Mouse (Mus musculus) heart, embryonic 15.5 days (tissue): Measurements from ENCODE around the gene Ppp2r3a. TPM values are rescaled to one million over a fixed set of nuclear protein-coding genes. Genes with fewer than 3 reads are reported as not detected.

Source experiments
- ATAC-seq: fragments of 200-750 bp; cut with Nextera tagmentation; replicated peaks from 2 replicates; pipeline ENCODE4 v1.8.0; 2017; ENCODE audit warnings: low read depth, moderate TSS enrichment; ENCODE audit not compliant: insufficient number of reproducible peaks, insufficient read depth, low FRiP score
- H3K27ac ChIP-seq: fragments of 300-500 bp; sonication (generic); 2 replicates; pipeline ENCODE4 v1.5.1; 2015; ENCODE audit warnings: mild to moderate bottlenecking, inconsistent platforms
- H3K27me3 ChIP-seq: fragments of 300-500 bp; sonication (generic); 2 replicates; pipeline ENCODE4 v1.6.1; 2015; ENCODE audit warnings: inconsistent platforms
- H3K36me3 ChIP-seq: fragments of 300-500 bp; sonication (generic); 2 replicates; pipeline ENCODE4 v1.6.1; 2015; ENCODE audit warnings: mild to moderate bottlenecking, inconsistent platforms
- H3K4me1 ChIP-seq: fragments of 300-500 bp; sonication (generic); replicated peaks from 2 replicates; pipeline ENCODE4 v1.6.1; 2015; ENCODE audit warnings: inconsistent platforms
- H3K4me2 ChIP-seq: fragments of 300-500 bp; sonication (generic); 2 replicates; pipeline ENCODE4 v1.6.1; 2015; ENCODE audit warnings: inconsistent platforms, mild to moderate bottlenecking, moderate library complexity
- H3K4me3 ChIP-seq: fragments of 300-500 bp; sonication (generic); 2 replicates; pipeline ENCODE4 v1.5.1; 2015; ENCODE audit warnings: mild to moderate bottlenecking, inconsistent platforms
- H3K9ac ChIP-seq: fragments of 300-500 bp; sonication (generic); 2 replicates; pipeline ENCODE4 v1.6.1; 2015; ENCODE audit warnings: mild to moderate bottlenecking, inconsistent platforms
- H3K9me3 ChIP-seq: fragments of 300-500 bp; sonication (generic); replicated peaks from 2 replicates; pipeline ENCODE4 v1.6.1; 2016; ENCODE audit warnings: inconsistent platforms
- WGBS: fragments of 180-500 bp; shearing (Covaris S2); methylation state at CpG from one replicate; pipeline ENCODE4 v1.1.7; 2015; ENCODE audit warnings: mixed read lengths; 5-methylcytosine and 5-hydroxymethylcytosine counted together
- polyA plus RNA-seq: library from polyadenylated mRNA; unstranded; fragments of >200 nt; fragmentation: Nextera tagmentation; extraction: Ambion mirVana; gene quantifications from 2 replicates; pipeline ENCODE4 v1.2.1, GENCODE M21; 2015

Ppp2r3a gene
- polyA plus RNA-seq, 1 experiment from 2014 or later = 84.7 TPM

DNA sequence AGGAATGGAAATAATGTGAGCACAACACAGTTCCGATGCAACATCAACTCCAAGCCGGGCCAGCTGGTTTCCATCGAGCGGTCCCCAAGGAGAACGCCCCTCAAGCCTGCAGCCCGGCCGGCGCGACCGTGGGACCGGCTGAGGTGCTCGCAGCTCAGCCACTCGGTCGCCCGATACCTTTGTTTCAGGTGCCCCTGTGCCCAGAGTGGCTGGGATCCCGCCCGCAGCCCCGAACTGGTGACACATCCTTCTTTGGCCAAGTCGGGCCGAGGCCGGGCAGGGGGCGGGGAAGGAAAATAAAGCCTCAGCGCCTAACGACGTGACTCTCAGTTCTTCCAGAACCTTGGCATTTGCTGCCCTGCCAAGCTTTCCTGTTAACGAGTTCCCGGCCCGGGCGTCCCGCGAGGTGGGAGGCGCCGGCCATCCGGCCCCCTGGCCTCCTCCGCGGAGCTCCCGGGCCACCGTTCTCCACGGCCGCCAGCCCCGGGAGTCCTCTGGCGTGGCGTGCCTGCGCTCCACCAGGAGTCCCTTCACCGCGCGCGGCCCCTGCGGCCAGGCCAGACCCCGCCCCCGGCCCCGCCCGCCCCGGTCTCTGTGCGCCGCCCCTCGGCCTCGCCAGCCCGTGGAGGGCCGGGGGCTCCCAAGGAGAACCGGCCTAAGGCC lies 483 bp downstream of the Ppp2r3a start:
- peak overlapping the region; percentile 99 for H3K27ac ChIP-seq
- H3K4me2 ChIP-seq = peak overlapping the region; percentile 72
- peak; percentile 96 for ATAC-seq
- H3K36me3 ChIP-seq = no peaks in the 10 kb centered on the region
- WGBS = under 1% methylated on average over 58 of the region's 61 CpGs
- H3K4me1 ChIP-seq = peaks cover 22% of the 10 kb centered on the region
- H3K9me3 ChIP-seq = no peaks in the 10 kb centered on the region
- H3K4me3 ChIP-seq = peak overlapping the region; percentile 79
- peak overlapping the region; percentile 89 for H3K9ac ChIP-seq
- no peaks in the 10 kb centered on the region for H3K27me3 ChIP-seq

DNA sequence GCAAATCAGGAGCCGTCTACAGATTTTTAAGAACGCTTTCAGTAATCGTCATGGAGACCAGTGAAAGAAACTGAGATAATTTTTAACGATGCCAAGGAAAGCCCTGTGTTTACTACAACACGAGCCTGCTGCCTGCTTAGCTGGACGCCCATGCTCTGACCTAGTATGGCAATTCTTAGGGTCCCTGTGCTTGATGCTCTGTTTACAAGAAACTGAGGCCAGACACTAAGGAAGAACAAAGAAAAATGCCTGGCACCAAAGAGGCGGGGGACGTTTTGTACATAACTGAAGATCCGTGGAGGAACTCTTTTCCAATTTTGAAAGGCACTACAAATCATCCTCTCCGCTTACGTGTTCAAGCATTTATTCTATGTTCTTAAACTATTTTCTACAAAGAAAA lies 1.1 kb downstream of the Ppp2r3a start:
- Histone ChIP-seq H3K4me2 (peak overlapping the region; percentile 72), H3K27me3 (no peaks in the 10 kb centered on the region), H3K9ac (peak overlapping the region; percentile 89), H3K27ac (peak overlapping the region; percentile 99), H3K4me1 (peaks cover 22% of the 10 kb centered on the region), H3K36me3 (no peaks in the 10 kb centered on the region), H3K9me3 (no peaks in the 10 kb centered on the region), H3K4me3 (peak overlapping the region; percentile 79)
- no peak for ATAC-seq
- WGBS = 10% methylated on average over 11 of the region's 11 CpGs

DNA sequence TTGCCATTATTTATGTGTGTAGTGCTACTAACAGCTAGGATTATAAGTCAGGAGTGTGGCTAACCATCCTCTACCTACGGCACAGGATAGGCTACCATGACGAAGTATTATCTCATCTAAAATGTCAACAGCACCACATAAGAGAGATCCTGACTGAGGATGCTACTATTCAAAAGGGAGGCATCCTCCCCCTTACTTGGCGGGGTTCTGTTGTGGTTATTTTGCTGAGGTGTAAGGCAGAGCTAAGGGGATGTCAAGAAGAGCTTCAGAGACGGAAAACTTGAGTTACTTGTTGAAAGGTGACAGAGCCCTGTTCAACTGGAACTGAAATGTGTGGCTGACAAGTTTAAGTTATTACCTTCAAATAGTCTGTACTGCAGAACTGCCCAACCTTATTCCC lies 2.0 kb downstream of the Ppp2r3a start:
- H3K4me3 ChIP-seq = no peak overlapping the region; the same call in 1 of the 2 replicates
- H3K4me1 ChIP-seq = peaks cover 27% of the 10 kb centered on the region
- WGBS = 46% methylated on average over 4 of the region's 4 CpGs
- H3K4me2 ChIP-seq = peak overlapping the region; percentile 72; the same call in 1 of the 2 replicates
- no peaks in the 10 kb centered on the region for H3K36me3 ChIP-seq
- ATAC-seq = no peak
- H3K27ac ChIP-seq = no peak overlapping the region
- no peaks in the 10 kb centered on the region for H3K27me3 ChIP-seq
- no peak overlapping the region for H3K9ac ChIP-seq
- H3K9me3 ChIP-seq = no peaks in the 10 kb centered on the region

DNA sequence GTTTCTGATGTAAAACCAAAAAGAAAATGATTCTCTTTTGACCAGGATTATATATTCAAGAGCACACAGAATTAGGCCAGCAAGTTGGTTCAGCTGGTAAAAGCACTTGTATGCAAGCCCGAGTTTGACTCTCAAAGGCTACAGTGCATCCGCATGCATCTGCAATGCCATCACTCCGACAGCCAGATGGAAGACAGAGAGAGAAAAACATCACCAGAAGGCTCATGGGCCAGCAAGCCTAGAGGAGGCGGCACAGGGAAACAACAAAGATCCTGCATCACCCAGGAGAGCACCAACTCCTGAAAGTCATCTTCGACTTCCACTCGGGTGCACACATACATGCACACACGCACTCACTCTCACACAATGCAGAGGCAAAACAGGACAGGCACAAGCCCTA lies 4.1 kb downstream of the Ppp2r3a start:
- no peaks in the 10 kb centered on the region for H3K9me3 ChIP-seq
- H3K36me3 ChIP-seq = no peaks in the 10 kb centered on the region
- no peak overlapping the region for H3K27ac ChIP-seq
- H3K9ac ChIP-seq = no peak overlapping the region
- WGBS = 75% methylated on average over 7 of the region's 7 CpGs
- peaks cover 32% of the 10 kb centered on the region for H3K4me1 ChIP-seq
- H3K4me2 ChIP-seq = no peak overlapping the region
- no peaks in the 10 kb centered on the region for H3K27me3 ChIP-seq
- H3K4me3 ChIP-seq = no peak overlapping the region
- ATAC-seq = no peak

DNA sequence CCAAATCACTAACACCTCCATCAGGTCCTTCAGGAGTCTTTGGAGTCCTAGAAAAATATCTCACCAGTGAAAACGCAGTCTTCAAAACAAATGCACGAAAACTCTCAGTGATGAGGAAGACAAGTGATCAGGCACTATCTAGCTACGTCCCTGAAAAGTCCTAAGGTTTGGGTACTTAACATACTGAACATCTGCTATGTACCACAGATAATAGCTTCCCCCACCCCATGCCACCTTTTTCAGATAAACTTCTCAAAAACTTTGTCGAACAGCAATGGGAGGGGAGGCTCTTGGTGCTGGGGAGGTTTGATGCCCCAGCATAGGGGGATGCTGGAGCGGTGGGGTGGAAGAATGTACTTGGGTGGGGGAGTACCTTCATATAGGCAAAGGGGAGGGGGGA lies 6.1 kb downstream of the Ppp2r3a start:
- H3K4me3 ChIP-seq = no peak overlapping the region
- no peaks in the 10 kb centered on the region for H3K36me3 ChIP-seq
- H3K9ac ChIP-seq = no peak overlapping the region
- H3K4me1 ChIP-seq = peaks cover 25% of the 10 kb centered on the region
- H3K4me2 ChIP-seq = no peak overlapping the region
- no peaks in the 10 kb centered on the region for H3K27me3 ChIP-seq
- no peak for ATAC-seq
- H3K27ac ChIP-seq = no peak overlapping the region
- no peaks in the 10 kb centered on the region for H3K9me3 ChIP-seq
- 80% methylated on average over 5 of the region's 5 CpGs for WGBS

DNA sequence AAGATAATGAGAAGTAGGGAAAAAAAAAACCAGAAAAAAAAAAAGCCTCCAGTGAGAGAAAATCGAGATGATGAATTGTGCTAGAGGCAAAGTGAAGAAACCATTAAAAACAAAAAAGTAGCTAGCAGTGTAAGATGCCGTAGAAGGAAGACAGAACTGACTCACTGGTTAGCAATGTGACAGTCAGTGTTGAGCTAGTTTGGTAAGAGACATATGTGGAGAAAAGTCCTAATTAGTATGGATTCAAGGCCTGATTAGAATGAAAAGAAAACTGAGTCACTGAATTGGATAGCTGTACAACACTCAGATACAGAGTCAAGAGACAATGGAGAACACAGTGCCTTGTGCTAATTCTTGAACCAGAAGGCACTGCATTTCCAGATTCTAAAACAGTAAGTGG lies 7.9 kb downstream of the Ppp2r3a start:
- no peak for ATAC-seq
- H3K36me3 ChIP-seq = no peaks in the 10 kb centered on the region
- H3K9ac ChIP-seq = no peak overlapping the region
- no peak overlapping the region for H3K27ac ChIP-seq
- 55% methylated on average over 2 of the region's 2 CpGs for WGBS
- H3K9me3 ChIP-seq = no peaks in the 10 kb centered on the region
- H3K4me1 ChIP-seq = peaks cover 12% of the 10 kb centered on the region
- H3K27me3 ChIP-seq = no peaks in the 10 kb centered on the region
- no peak overlapping the region for H3K4me2 ChIP-seq
- H3K4me3 ChIP-seq = no peak overlapping the region

DNA sequence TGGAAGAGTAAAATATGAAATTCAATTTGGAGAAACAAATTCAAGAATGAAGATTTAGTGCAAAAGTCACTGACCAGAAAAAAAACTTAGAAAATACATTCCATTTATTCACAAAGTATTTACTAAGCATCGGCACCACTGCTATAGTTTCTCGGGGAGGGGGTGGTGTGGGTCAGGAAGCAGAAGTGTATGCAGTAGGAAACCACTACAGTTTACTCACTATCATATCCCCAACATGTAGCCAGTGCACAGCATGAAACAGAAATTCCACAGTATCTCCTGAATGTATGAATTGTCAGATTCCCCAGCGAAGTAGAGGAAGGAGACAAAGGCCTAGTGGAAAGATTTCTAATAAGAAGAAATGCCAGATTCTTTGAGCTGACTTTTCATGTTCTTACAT lies 11.4 kb downstream of the Ppp2r3a start:
- H3K27ac ChIP-seq = no peak overlapping the region
- H3K9ac ChIP-seq = no peak overlapping the region
- no peak for ATAC-seq
- H3K27me3 ChIP-seq = no peaks in the 10 kb centered on the region
- no peak overlapping the region for H3K4me3 ChIP-seq
- 65% methylated on average over 3 of the region's 3 CpGs for WGBS
- H3K4me2 ChIP-seq = no peak overlapping the region
- H3K4me1 ChIP-seq = peaks cover 16% of the 10 kb centered on the region
- H3K36me3 ChIP-seq = no peaks in the 10 kb centered on the region
- no peaks in the 10 kb centered on the region for H3K9me3 ChIP-seq

DNA sequence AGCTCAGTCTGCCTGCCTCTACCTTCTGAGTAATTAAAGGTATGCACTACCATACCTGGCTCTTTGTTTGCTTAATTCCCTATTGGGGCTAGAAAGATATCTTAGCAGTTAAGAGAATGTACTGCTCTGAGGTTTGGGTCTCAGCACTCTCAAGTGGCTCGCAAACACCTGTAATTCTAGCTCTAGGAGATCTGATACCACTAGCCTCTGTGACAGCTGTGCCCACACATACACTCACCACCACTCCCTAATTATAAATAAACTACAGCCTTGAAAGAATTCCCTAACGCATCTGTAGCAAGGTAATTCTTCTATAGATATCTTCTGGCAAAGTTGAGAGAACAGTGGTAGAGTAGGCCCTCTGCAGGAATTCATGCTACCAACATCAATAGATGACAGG lies 15.8 kb downstream of the Ppp2r3a start:
- WGBS = 44% methylated on average over 2 of the region's 2 CpGs
- no peak overlapping the region for H3K4me3 ChIP-seq
- no peak overlapping the region for H3K9ac ChIP-seq
- no peaks in the 10 kb centered on the region for H3K27me3 ChIP-seq
- H3K4me1 ChIP-seq = peaks cover 6% of the 10 kb centered on the region
- H3K4me2 ChIP-seq = no peak overlapping the region
- ATAC-seq = no peak
- H3K36me3 ChIP-seq = no peaks in the 10 kb centered on the region; the same call in 1 of the 2 replicates
- H3K9me3 ChIP-seq = no peaks in the 10 kb centered on the region
- H3K27ac ChIP-seq = no peak overlapping the region

DNA sequence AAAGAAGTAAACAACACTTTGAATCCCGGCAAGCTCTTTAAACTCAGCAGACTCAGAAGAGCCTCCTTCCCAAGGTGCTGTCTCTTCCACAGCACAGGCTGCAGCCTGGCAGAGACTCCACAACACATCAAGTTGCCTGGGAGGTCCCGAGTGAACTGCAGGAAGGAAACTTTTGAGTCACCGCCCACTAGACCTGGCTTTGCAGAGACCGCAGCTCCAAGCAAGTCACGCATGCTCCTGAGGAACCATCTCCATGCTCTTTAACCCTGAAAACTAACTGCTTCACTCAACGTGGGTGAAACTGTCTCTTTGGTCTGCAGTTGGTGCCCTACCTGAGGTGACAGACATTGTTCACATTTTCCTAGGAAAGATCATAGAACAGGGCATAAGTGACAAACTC lies 19.6 kb downstream of the Ppp2r3a start:
- no peak for ATAC-seq
- 63% methylated on average over 6 of the region's 6 CpGs for WGBS
- Histone ChIP-seq H3K9ac (no peak overlapping the region), H3K4me2 (no peak overlapping the region), H3K9me3 (no peaks in the 10 kb centered on the region), H3K27me3 (no peaks in the 10 kb centered on the region), H3K36me3 (no peaks in the 10 kb centered on the region; the same call in 1 of the 2 replicates), H3K4me1 (peaks cover 6% of the 10 kb centered on the region; the same call in 1 of the 2 replicates), H3K4me3 (no peak overlapping the region), H3K27ac (no peak overlapping the region)

DNA sequence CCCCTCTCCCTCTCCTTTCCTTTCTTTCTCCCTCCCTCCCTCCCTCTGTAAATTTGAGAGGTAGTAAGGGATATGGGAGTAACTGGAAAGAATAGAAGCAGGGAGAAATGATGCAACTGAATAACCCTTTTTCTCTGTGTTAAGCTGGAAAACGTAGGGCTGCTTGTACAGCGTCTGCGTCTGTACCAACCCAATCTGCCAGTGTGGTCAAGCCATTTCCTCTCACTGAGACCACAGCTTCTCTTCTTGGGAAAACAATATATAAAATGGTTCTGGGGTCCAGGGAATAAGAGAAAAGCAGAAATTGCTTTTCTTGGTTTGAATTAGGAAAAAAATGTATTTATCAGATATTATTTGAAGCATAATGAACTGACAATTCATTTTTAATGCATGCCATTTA lies 21.6 kb downstream of the Ppp2r3a start:
- Histone ChIP-seq H3K4me3 (no peak overlapping the region), H3K4me1 (no peaks in the 10 kb centered on the region), H3K27ac (no peak overlapping the region), H3K9me3 (no peaks in the 10 kb centered on the region), H3K27me3 (no peaks in the 10 kb centered on the region), H3K36me3 (no peaks in the 10 kb centered on the region; the same call in 1 of the 2 replicates), H3K9ac (no peak overlapping the region), H3K4me2 (no peak overlapping the region)
- WGBS = 88% methylated on average over 3 of the region's 3 CpGs
- ATAC-seq = no peak

DNA sequence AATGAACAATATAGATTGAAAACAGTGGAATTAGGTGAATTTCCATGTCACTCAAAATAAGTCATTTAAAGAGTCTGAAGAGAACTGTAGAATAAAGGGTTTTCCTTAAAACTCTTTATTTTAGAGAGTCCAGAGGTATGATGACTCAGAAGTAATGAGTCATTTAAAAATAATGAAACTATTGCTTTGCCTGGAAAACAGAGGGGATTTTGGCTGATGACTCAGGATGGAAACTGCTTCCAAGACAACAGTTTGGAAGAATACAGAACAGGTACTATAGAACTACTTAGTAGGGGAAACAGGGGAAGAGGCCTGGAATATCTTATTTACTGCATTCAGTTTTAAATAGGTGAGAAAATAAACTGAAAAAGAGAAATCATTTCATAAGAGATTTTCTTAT lies 22.7 kb downstream of the Ppp2r3a start:
- Histone ChIP-seq H3K4me3 (no peak overlapping the region), H3K27me3 (no peaks in the 10 kb centered on the region), H3K4me1 (no peaks in the 10 kb centered on the region), H3K27ac (no peak overlapping the region), H3K9ac (no peak overlapping the region), H3K9me3 (no peaks in the 10 kb centered on the region), H3K4me2 (no peak overlapping the region), H3K36me3 (no peaks in the 10 kb centered on the region; the same call in 1 of the 2 replicates)
- ATAC-seq = no peak

DNA sequence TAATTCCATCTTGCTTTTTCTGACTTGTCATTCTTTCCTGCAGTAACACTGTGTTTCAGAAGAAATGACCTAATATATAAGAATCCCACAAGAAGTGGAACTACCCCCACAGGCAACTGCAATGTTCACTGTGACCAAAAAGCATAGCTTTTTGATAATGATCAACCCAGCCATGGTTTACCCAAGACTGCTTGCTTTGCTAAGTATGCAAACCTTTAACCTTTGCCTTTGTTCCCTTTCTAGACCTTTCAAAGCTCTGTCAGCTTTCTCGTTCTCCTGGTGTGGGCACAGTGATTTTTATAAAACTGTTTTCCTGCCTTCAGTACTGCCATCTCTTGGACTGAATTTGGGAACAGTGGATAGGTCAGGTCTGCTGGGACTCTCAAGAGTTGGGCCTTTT lies 43.6 kb downstream of the Ppp2r3a start:
- Histone ChIP-seq H3K27me3 (no peaks in the 10 kb centered on the region), H3K9ac (no peak overlapping the region), H3K36me3 (peaks cover 7% of the 10 kb centered on the region; the same call in 1 of the 2 replicates), H3K4me2 (no peak overlapping the region), H3K4me1 (peaks cover 4% of the 10 kb centered on the region; the same call in 1 of the 2 replicates), H3K27ac (no peak overlapping the region), H3K9me3 (no peaks in the 10 kb centered on the region), H3K4me3 (no peak overlapping the region)
- 80% methylated on average over 1 of the region's 1 CpGs for WGBS
- ATAC-seq = no peak
